Mouse (Mus musculus) lung, adult 2 months (tissue): Measurements from ENCODE around the gene Pawr.

Experiments used
- CTCF ChIP-seq: fragments of 200-500 bp; IDR thresholded peaks from 2 replicates; pipeline ENCODE4 v1.5.1; 2011; ENCODE audit warnings: mild to moderate bottlenecking, low read length, control low read depth; ENCODE audit not compliant: insufficient read depth
- POLR2A ChIP-seq: fragments of 200-500 bp; IDR thresholded peaks from 2 replicates; pipeline ENCODE4 v1.6.1; 2011; ENCODE audit warnings: low read depth, mild to moderate bottlenecking, control low read depth, low read length, borderline replicate concordance; ENCODE audit errors: extremely low read depth

- TF ChIP-seq POLR2A (no peak), CTCF (no peak)
These were observed 6.4 kb downstream of the Pawr start for GRCm38 (mm10) chr10:108338055-108338961.
